Mouse (Mus musculus) WW6 (cell line): ENCODE data around the gene Kirrel3.

Source experiments
- DNase-seq: peaks from one replicate; pipeline ENCODE4 v3.0.0-alpha.2; 2013; ENCODE audit warnings: low read depth, low spot score

The Kirrel3 gene

DNA sequence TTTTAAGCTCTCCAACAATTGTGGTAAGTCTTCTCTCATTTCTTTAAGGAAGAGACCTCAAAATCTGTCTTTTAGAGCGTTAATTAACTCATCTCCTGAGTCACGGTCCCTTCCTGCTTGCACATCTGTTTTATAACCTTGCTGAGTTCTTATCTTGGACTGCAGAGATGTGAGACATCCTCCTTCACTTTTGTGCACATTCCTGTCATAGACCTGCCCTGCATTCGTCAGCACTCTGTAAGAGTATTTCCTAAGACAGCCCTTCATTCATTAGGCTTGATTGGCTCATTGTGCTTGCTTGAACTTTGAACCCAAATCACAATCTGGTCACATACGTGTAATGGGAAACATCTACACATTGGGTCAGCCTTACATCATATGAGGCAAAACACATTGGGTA lies 114.6 kb downstream of the Kirrel3 start:
- no peak for DNase-seq

GRCm38 (mm10) chr9:34603750-34604149 lies 118.1 kb downstream of the Kirrel3 start:
- no peak for DNase-seq

- DNase-seq: no peak
Observed at GRCm38 (mm10) chr9:34604931-34605330, 119.2 kb downstream of the Kirrel3 start.

GRCm38 (mm10) chr9:34605486-34605885 lies 119.8 kb downstream of the Kirrel3 start:
- DNase-seq: no peak

- no peak for DNase-seq
Observed at GRCm38 (mm10) chr9:34607976-34608375, 122.3 kb downstream of the Kirrel3 start.

- no peak for DNase-seq
Observed at GRCm38 (mm10) chr9:34612886-34613769, 127.4 kb downstream of the Kirrel3 start.

DNA sequence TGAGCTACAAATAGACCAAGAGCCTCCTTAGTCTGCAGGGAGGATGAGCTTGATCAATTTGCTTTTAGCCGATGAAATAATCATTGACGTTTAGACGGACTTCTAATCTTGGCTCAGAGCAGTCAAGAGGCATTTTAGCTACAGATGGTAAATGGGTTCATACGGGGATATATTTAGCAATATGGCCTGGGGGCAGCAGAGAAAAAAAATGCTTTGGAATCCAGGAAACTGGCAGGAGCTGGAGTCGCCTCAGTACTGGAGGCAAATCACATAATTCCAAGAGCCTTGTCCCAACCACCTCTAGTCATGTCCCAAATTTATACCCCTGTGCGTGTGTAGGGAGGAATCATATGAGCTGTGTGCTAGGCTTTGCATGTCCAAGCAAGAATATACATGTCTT lies 132.4 kb downstream of the Kirrel3 start:
- no peak for DNase-seq

DNA sequence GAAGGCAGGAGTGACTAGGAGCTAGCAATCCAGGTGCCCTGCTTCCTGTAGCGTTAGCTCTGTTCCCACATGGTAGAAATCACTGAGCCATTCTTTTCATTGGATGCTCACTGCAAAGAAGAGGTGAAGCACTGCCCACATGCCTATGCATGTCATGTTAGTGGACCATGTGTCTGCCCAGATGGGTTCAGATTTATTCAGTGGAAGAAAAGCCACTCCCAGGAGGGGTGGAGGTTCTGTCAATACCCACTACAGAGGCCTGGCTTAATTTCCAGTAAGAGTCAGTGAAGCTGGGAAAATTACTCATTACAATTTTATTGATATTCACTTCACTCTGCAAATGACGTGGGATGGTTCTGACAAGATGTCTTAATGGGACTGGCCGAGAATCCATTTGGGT lies 134.2 kb downstream of the Kirrel3 start:
- no peak for DNase-seq

DNA sequence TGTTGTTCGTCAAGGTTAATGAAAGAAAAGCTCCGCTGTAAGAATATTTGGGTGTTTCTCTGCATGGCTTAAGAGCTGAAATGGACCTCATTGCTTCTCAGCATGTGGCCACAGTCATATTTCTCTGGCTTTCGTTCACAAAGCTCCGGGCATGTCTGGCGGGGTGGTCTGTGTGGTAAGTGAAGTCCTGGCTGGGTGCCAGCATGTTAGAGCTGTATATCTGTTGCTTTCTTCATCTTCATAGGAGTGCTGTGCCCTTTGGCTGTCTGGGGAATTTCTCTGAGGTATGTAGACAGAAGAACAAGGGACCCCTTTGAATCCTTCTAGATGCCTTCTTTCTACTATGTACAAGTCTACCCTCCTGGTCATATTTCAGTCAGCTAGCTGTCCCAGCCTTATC lies 137.8 kb downstream of the Kirrel3 start:
- DNase-seq: no peak

- DNase-seq: no peak
Observed at GRCm38 (mm10) chr9:34624021-34624420, 138.3 kb downstream of the Kirrel3 start.

- DNase-seq: no peak
Observed at GRCm38 (mm10) chr9:34628841-34629240, 143.1 kb downstream of the Kirrel3 start.

- no peak for DNase-seq
Observed at GRCm38 (mm10) chr9:34635696-34636095, 150.0 kb downstream of the Kirrel3 start.

DNA sequence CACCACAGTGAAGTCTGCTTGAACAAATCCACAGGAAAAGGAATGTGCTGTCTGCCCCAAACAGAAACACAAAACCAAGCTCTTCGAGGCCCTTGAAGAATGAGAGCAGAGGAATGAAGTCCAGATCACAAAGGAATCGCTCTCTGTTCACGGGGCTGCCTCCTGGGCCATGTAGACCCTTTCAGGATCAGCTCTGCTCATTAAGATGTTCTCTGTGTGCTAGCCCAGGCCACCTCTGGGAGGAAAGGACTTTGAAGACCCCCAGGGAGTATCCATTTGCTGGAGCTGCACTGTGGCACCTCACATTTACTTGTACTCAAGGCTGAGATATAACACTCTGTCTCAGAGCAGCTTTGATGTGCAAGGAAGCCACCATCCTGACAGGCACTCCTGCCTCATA lies 158.2 kb downstream of the Kirrel3 start:
- no peak for DNase-seq

DNA sequence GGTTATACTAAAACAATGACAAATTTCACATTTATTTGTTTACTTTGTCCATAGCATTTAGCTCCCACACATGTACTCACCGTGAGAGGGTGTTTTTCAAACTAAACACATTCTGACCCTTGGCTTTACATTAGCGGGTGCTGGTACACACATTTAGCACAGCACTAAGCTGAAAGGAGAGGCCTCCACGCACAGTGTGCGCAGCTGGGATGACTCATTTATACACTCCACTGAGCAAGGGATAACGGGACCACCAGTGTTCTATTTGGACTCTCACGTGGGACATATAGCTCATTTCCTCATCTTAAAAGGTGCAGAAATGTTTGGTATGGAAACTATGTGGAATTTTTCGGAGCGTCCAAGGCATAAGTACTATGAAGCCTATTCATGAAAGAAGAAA lies 158.7 kb downstream of the Kirrel3 start:
- DNase-seq: no peak

- DNase-seq: no peak
Observed at GRCm38 (mm10) chr9:34646831-34647230, 161.1 kb downstream of the Kirrel3 start.

DNA sequence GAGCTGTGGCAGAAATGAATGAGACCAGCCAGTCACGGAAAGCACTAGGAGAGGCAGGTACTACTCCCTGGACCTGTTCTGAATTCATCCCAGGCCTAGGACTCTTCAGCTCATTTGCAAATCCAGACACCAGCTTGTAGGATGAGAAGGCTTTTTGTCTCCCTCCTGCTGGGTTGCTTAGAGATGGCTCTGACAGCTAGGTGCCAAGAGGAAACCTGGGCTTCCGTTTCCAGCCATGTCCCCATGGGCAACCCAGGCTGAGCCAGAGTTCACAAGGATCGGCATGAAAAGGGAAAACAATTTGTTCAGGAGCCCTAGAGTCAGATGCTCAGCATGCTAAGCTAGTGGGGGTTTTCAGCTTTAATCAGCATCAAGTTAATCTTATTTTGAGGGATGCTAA lies 166.6 kb downstream of the Kirrel3 start:
- no peak for DNase-seq

- no peak for DNase-seq
Observed at GRCm38 (mm10) chr9:34653141-34653540, 167.4 kb downstream of the Kirrel3 start.

- no peak for DNase-seq
Observed at GRCm38 (mm10) chr9:34660566-34660965, 174.9 kb downstream of the Kirrel3 start.

- DNase-seq: no peak
Observed at GRCm38 (mm10) chr9:34663412-34663811, 177.7 kb downstream of the Kirrel3 start.

DNA sequence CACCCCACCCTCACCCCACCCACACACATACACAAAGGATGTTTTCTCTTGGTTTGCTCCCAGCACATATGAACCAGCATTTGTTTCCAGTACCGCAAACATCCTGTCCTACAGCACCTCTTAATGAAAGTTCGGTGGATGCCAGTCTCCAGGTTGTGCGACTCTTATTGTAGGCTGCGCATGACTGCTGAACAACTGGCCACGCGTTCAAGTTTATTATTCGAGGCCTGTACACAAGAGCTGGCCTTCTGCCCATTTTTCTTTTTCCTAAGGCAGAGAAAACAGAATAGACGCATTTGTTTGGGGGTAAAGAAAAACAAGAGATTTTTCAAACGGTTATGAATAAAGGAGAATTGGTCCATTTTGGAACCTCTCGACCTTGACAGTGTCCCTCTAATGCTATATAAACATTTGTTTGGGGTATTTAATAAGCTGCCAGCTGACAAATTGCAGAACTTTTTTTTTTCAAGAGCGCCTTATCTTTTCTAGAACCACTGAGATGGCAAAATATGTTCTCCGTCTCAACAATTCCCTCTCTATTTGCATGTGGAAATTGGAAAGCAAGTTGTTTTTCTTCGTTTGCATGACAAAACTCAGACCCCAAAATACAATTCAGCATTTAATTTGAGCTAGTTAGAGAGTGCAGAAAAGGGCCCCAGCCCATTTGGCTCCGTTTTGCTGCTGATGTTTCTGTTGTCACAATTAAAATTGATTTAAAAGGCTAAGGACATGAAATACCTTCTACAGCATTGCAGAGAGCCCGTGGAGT lies 179.9 kb downstream of the Kirrel3 start:
- DNase-seq: no peak

DNA sequence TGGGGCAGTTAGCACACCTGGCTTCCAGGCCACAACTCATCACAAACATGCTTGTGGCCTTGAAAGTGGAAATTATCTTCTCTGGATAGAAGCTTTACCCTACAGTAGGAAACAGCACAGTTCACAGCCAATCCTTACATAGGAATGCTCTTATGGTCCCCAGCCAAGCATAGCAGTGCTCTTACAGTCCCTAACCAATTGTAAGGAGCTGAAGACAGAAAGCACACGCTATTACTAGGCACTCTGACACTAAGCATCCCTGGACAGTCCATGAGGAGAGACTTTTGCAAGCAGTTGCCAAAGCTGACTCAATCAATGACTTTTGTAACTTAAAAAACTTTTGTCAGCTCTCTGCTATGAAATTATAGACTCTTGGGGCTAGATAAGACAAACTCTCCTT lies 181.5 kb downstream of the Kirrel3 start:
- DNase-seq: no peak

DNA sequence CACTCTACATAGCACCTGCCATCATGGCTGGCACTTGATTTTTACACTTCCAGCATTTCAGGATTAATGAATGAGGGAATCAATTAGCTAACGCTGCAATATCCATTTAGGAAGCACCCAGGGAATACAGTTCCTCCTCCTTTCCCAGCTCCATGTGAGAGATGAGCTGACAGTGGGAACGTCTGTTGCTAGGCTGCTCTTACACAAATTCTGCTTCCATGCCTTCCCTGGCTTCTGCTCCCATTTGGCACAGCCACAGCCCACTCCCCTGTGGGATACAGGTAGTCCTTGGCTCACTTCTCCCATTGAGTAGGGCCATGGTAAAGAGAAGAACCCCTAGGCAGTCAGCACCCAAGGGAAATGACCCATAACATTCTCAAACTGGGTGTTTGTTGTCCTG lies 185.2 kb downstream of the Kirrel3 start:
- DNase-seq: no peak

DNA sequence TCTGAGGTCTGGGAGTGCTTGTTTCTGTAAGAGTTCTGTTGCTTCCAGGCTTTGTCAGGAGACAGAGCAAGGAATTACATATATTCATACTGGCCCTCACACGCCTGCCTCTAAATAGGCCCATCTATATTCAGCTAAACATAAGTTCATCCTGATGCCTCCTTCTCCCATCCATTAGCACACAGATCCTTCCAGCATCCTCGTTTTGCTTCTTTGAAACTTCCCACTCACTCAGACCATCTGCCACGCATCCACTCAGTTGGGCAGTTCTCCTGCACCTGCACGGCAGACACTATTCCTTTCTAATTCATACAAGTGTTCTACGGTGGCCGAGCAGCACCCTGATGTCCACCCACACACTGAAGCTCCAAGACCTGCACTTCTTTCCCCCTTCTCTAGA lies 201.1 kb downstream of the Kirrel3 start:
- no peak for DNase-seq
